Mouse (Mus musculus) thymus, postnatal 14 days (tissue): ENCODE measurements around the gene Rbpj.

ENCODE experiments used
- DNase-seq: peaks from one replicate; pipeline ENCODE4 v3.0.0; 2021

The Rbpj gene

DNA sequence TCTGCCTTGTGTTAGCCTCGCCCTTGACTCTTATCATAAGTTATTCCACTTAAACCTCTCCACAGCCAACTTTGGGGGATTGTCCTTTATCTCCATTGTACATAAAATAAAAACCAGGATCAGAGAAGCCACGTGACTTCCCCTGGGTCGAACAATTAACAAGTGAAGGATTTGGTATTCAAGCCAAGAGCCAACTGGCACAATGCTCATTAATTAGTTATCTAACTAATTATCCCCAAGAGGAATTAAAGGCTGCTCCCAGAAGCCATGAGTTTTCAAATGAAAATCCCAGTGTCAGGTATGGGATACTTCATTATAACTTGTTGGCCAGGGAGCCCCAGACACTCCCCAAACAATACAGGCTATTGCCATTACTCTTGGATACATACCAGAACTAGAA lies 218.0 kb downstream of the Rbpj start:
- no peak for DNase-seq

GRCm38 (mm10) chr5:53684417-53684816 lies 218.5 kb downstream of the Rbpj start:
- DNase-seq: no peak

DNA sequence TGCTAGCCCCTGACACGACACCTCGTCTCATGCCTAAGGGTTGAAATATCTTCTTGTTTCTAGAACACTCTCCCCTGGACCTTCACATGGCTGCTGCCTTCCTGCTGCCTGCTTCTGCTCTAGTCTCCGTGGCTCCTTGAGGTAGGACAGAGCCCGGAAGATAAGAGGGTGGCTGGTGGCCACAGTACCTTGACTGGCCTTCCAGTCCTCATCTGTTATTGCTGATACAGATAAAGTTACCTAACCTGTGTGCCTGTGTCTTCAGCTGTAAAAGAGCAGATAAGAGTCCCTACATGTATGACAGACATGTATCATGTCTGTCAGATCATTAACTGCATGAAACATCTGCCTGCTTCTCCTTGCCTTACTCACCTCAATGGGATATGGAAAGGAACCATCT lies 219.7 kb downstream of the Rbpj start:
- DNase-seq: no peak

DNA sequence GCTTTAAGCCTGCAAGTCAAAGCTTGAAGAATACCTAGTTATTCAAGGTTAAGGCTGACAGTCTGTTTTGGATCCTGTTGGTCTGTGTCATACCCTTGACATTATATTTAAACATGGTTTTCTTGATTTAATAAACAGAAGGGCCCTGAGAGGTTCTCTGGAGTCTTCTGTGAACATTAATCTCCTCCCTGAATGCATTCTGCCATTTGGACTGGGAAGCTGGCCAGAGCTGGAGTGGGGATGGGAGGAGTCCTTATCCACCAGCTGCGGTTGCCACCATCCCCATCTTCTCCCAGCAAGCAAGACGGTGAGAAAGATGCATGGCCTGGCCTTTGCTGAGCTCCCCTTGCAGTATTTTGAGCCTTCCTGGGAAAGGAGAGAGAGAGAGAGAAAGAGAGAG lies 220.4 kb downstream of the Rbpj start:
- no peak for DNase-seq

DNA sequence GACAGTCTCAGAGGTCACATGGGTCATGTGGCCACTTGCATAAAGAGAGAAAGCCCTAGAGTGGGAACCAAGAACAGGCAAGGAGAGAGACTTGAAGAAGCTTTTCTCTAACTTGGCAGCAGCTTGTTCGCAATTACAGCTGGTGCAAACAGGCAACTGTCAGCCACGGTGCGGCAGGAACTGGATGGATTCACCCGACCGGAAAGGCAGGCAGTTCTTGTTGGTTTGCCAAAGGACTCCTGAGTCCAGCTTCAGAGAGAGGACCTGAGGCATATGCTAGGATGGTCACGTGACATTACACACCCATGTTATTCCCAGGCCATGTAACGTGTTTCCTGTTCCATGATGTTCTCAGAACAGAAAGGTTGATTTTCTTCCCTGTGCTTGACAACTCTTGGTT lies 222.4 kb downstream of the Rbpj start:
- no peak for DNase-seq

- no peak for DNase-seq
These were observed 225.6 kb downstream of the Rbpj start for GRCm38 (mm10) chr5:53691577-53691976.

DNA sequence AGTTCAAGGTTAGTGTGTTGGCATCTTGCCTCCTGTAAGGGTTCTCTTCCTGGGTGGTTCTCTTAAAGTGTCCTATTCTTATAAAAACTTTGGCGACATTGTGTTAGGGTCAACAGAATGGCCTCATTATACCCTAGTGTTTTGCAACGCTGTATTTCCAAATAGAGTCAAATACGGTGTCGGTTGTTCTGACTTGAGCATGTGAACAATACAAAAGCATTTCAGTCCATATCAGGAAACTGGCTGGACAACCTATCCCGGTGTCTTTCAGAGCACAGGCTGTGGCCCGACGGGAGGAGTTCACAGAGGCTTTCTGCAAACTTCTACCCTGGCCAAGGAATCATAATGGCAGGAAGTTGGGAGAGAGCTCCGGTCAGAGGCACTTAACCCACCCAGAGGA lies 226.1 kb downstream of the Rbpj start:
- no peak for DNase-seq

DNA sequence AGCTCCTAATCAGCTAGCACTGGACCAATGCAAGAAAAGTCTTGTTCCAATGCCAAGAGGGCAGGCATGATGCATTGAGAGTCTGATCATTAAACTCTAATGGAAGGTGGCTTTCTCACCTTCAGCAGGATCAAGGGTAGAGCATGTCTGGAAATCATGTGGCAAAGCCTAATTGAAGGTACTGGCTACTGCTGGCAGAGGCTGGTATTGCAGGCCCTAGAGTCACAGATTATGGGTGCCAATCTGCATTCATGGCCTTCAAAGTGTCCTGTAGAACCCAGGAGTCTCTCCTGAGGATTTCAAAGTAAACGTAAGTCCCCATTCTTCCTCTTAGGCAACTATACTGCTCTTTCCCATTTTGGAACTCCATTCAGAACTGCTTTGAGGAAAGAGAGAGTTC lies 226.7 kb downstream of the Rbpj start:
- DNase-seq: no peak

DNA sequence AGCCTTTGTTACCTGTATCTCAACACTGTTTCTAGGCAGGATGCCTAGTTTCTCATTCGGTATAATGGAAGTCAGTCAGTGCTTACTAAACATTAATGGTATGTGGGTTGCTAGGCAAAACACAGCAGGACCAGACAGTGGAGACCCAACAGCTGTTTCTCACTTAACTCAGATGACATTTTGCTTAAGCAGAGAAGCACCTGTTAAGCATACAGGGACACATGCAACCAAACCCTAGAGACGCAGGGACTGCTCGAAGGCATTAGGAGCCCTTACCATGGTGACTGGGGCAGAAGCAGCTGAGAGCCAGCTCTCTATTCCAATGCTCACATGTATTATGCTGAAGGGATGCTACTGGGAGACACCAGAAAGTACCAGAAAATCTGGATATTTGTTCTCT lies 230.7 kb downstream of the Rbpj start:
- no peak for DNase-seq

- DNase-seq: no peak
These were observed 231.8 kb downstream of the Rbpj start for GRCm38 (mm10) chr5:53697794-53698193.

DNA sequence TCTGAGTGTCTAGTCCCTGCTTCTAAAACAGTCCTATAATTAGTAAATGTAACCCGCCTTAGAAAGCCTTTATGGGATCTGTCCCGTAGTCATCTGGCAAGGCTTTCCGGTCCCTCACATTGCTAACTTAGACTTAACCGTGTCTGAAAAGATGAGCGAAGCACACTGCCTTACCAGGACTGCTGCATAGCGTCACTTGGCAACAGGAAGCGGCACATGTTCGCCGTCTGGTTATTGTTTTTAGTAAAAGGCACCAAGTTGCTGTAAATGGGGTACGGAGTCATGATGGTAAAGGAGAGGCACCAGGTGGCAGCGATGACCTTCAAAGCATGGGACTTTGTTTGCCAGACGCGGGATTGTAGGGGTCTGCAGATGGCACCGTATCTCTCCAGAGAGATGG lies 236.7 kb downstream of the Rbpj start:
- no peak for DNase-seq
